Mouse (Mus musculus) cerebellum, postnatal 10 days (tissue): ENCODE measurements around the gene Paxbp1.
A peak's percentile ranks its signal among the peaks of the same experiment; 100 is the strongest.
"Not testable (repeated sequence)": the region's sequence is repeated elsewhere in the genome, so short reads cannot be mapped to it uniquely, and the experiment has no call there.

Experiments
- DNase-seq, 2 experiments: peaks; one replicate each; pipeline ENCODE4 v3.0.0; 2021; ENCODE audit warnings: mixed read lengths in 2 of 2

Gene Paxbp1

DNA sequence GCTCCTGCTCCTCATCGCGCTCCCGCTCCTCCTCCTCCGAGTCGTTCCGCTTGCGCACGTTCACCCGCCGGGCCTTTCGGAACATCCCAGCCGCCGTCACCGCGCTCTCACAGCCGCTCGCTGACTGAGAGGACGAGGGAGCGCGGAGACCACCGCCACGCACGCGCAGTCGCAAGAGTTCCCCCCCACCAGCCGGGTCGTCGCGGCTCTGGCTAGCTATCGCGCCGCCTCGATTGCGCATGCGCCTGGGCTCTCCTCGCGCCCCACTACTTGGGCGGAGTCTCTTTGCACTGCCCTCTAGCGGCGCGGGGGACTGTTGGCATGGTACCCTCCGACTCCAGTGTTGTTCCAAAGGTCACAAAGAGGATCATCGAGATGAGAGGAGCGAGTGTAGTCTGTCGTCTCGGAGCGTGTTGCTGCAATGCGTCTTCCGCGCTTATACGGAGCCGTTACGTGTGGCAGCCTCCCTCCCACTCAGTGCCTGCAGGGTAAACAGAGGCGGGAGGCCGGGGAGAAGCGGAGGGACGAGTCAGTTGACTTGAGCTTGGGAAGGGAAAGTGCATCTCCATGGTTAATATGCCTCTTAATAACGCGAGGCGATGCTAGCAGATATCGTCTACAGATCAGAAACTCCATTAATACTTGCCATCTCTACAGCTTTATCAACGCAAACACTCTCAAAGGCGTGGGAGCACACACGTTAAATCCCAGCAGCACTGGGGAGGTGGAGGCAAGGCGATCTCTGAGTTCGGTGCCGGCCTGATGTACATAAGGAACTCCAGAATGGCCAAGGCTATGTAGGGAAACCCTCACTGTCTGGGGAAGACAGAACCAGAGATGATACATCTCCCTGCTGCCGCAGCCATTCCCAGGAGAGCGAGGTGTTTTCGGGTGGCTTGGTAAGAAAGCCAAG, at the start of gene Paxbp1:
Gene Paxbp1, minus strand, starts transcription at position 274 of the 913 bp plus-strand sequence.
- peak; percentile 100 for DNase-seq

DNA sequence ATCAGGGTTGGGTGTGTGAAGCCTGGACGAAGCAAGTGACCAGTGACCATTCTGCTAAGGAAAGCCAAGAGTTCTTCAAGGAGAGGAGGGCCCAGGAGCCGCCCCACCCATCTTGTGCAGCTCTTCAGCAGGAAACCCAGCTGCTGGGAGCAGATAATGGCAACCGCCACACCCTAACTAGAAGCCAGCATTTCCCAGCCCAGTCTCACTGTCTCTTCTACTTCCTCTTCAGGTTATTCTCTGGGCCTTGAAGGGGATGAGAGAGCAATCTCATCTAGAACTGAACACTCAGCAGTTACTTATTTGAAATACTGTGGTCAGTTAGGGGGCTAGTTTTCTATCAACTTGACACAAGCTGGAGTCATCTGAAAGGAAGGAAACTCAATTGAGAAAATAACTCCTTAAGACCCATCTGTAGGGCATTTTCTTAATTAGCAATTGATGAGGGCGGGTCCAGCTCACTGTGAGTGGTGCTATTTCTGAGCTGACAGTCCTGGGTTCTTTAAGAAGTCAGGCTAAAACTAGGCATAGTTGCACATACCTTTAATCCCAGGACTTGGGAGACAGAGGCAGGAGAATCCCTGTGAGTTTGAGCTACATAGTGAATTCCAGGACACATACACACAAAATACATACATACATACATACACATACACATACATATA, 42.4 kb upstream of the Paxbp1 start:
- DNase-seq = no peak

DNA sequence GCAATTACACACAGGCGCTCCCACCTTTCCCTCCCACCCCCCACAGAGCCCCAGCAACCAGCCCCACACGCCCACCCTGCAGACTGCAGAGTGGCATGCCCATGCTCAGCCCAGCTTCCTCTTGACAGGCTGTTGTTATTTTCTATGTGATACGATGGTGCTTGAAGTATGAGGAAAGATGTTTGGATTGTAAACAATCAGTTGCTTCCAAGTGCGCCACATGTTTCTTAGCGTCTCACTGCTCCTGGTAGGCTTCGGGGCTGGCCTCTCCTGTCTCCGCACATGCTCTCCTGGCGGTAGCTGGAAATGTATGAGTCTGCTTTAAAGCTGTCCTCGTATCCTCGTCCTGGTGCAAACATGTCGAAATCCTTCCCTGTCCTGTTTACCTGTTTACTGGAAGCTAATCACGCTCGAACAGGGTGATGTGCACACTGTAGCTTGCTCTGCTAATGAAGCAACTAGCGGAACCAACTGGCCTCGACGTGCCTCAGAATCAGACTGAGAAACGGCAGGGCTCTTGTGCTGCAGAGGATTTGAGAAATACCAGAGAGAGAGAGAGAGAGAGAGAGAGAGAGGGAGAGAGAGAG, 41.0 kb upstream of the Paxbp1 start:
- no peak for DNase-seq

DNA sequence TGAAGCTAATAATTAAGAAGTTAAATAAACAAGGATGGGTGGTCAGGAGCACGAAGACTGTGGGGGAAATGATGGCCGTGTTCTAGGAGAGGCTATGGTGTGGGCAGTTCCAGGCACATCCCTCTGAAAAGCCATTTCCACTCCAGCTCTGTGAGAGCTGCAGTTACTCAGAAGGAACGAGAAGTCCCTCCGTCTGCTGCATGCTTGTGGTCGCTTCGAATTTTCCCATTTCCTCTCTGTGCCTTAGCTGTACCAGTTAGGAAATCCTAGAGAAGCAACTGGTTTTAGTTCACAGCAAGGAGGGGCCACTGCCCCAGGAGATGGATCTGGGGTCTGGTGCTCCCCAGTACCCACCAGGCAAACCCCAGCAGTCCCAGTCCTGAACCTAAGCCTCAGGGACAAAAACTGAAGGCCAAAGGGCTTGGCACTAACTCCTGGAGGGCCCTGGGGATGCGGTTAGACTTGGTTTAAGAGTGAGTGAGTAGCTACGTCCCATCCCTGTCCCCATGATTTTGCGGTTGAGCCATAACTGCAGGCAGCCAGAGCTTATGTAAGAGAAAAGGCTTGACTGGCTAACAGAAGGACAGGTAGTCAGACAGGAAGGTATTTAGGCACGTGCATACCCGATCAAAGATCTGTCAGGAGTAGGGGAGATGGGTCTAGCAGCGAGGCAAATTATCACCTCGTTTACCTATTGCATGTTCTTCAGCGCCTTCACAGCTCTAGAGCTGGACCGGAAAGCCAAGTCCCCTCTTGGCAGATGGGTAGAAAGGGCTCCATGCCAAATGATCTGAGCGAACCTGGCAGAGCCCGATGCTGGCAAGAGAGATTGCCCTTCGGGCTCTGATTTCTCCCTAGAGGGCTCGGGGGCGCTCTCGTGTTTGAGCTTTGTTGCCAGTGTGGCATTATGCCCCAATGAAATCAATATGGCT, 40.2 kb upstream of the Paxbp1 start:
- peak; percentile 98 to 99 for DNase-seq

- DNase-seq = no peak
These were observed 38.8 kb upstream of the Paxbp1 start for GRCm38 (mm10) chr16:91083002-91083646.

DNA sequence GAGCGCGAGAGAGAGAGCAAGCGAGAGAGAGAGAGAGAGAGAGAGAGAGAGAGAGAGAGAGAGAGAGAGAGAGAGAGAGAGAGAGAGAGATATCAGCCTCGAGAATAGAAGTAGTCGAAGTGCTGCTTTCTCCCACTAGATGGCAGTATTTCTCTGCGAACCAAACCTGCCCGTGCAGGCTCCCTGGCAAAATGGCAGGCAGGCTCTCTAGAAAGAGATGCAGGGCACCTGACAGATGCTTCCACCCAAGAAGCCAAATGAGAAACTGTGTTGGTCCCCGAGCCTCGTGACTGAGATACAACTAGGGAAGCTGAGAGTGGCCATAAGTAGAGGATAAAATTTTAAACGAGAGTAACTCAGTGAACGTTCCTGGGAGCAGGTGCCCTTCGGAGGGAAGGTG, 37.2 kb upstream of the Paxbp1 start:
- peak; percentile 91 to 95 for DNase-seq

DNA sequence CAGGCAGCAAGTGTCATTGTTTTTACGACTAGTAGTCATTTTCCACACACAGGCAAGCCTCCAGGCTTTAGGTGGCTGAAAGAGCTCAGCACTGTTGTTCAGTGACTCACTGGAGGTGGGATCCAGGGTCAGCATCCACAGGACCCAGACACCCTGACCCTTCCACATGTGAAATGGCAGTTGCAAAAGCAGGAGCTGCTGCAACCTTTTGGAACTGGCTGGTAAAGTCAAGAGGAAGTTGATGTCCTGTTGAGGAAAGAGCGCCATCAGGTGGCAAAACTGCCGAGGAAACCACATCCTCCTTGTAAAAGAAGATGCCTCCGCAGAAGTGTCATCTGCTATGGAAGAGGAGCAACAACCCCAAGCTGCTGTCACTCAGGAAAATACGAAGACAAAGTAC, 31.8 kb upstream of the Paxbp1 start:
- DNase-seq = peak; percentile 33 to 49

GRCm38 (mm10) chr16:91075423-91075822, 31.1 kb upstream of the Paxbp1 start:
- DNase-seq = not testable (repeated sequence)

DNA sequence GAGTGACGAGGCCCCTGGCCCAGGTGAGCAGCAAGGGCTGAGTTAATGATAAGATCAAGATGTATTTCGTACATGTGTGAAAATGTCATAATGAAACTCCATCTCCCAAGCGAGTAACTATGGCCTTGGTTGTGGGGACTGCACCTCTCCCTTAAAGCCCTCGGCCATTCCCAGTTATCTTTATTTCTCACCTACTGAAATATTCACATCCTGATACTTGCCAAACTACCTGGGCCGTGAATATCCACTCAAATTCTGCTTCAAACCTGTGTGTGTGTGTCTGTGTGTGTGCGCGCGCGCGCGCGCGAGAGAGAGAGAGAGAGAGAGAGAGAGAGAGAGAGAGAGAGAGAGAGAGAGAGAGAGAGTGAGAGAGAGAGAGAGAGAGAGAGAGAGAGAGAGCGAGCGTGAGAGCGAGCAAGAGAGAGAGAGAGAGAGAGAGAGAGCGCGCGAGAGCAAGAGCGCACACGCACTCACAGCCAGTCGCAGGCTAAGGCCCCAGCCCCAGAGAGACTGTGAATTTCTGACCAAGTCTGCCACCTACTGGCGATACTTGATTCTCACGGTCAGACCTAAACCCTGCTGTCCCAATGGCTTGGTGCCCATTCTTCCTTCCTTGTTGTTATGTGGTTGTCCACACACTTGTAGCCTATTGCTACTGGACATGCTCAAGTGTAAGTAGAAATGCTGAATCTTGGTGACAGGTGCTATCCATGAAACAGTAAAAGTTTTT, 29.0 kb upstream of the Paxbp1 start:
- peak; percentile 97 to 99 for DNase-seq

- no peak for DNase-seq
These were observed 27.9 kb upstream of the Paxbp1 start for GRCm38 (mm10) chr16:91072256-91072655.

DNA sequence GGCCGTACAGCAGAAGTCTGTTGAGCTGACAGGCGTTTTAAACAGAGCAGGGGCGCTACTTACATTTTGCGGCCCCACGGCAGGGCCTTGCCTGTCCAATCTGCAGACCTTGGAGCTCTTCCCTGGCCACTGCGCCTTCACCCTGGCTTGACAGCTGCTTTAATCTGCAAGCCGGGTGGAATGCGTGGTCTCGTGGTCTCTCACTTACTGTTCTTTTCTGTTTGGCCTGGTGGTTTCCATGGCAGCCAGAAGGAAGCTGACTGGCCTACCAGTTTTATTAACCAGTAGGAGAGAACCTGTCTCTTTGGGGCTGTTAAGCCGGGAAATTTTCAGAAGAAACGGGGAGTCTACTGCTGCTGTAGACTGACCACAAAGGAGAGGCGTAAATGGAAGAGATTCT, 24.6 kb upstream of the Paxbp1 start:
- DNase-seq = peak; percentile 66 to 69

DNA sequence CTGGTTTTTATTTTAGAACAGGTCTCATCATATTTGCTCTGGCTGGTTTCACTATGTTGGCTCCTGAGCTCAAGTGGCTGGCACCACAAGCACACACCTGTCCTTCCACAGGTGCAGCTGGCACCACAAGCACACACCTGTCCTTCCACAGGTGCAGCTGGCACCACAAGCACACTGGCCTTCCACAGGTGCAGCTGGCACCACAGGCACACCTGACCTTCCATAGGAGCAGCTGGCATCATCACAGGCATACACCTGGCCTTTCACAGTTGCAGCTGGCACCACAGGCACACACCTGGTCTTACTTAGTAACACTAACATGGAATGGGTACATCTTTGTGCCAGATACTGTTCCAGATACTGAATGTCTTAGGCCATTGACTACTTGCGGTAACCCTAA, 22.8 kb upstream of the Paxbp1 start:
- no peak for DNase-seq

- DNase-seq = peak; percentile 71 to 74
These were observed 20.4 kb upstream of the Paxbp1 start for GRCm38 (mm10) chr16:91064583-91065365.

DNA sequence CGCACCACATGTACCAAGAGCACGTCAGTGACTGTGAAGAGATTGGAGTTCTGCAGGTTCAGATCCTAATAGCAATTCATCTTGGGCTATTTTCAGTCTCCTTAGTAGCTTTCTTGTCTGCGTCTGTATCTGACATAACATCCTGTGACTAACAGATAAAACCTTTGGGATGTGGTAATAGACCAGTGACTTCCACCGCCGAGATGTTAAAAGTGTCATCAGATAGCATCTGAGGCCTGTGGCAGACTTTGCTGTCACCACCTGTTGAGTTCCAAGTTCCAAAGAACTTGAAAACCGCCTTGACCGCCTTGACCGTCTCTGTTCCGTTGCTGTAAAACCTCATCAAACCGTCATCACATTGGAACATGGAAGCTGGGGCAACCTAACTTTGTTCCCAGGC, 19.4 kb upstream of the Paxbp1 start:
- no peak for DNase-seq

- DNase-seq = no peak
These were observed 17.4 kb upstream of the Paxbp1 start for GRCm38 (mm10) chr16:91061531-91062318.

GRCm38 (mm10) chr16:91057741-91058140, 13.4 kb upstream of the Paxbp1 start:
- no peak for DNase-seq

DNA sequence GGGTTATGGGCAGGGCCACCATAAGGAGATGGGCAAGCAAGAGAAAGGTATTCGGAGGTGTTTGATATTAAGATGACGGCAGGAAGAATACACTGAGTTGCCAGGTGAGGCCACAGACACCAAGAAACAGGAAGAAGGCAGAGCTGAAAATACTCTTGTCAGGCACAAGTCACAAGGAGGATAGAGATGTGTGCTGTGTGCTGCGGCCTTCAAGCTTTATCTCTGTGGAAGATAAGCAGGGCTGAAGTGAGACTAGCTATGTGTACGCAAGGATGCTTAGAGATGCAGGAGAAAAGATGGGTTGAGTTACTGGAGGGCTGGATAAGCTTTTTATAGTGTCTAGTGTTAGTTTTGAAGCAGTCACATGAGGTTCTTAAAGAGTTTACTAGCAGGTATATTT, 12.9 kb upstream of the Paxbp1 start:
- no peak for DNase-seq

- DNase-seq = no peak
These were observed 11.9 kb upstream of the Paxbp1 start for GRCm38 (mm10) chr16:91056043-91056821.

DNA sequence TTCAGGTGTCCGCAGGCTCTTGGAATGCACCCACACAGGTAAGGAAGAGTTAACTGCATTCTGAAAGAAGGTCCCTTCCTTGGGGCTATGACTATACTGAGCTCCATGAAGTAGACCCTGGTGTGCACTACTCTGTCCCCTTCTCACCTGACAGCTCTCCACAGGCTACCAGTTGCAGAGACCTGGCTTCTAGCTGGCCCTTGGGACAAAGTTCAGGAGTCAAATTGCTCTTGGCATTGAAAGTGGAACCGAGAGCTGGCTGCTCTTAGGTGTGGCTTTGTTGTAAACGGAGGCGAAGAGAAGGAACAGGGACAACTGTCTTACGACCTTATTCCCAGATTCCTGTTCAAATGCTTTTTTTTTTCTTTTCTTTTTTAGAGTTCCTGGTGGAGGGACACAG, 10.8 kb upstream of the Paxbp1 start:
- DNase-seq = no peak
